Mouse (Mus musculus): ENCODE results near the gene 9530068E07Rik.

GRCm38 (mm10) chr11:52364376-52364775, 31.9 kb upstream of the 9530068E07Rik start:
- TF ChIP-seq POLR2A (IDR thresholded peaks at IDR 0.05; ENCODE audit: insufficient read length, low read depth) (no peak), MYOG (IDR thresholded peaks at IDR 0.05; ENCODE audit: control insufficient read depth in 1 of 3, insufficient read depth in 1 of 3, insufficient read length in 2 of 3, low read depth in 2 of 3) (no peak), POLR2AphosphoS2 (IDR thresholded peaks at IDR 0.05; ENCODE audit: insufficient read length, low read depth) (no peak), MYOD1 (IDR thresholded peaks at IDR 0.05; ENCODE audit: control insufficient read depth in 1 of 3, insufficient read length in 2 of 3, low read depth in 2 of 3) (no peak), TCF12 (IDR thresholded peaks at IDR 0.05; ENCODE audit: insufficient read depth, poor library complexity, severe bottlenecking) (no peak), USF1 (IDR thresholded peaks at IDR 0.05; ENCODE audit: low read depth) (no peak), MAX (IDR thresholded peaks at IDR 0.05; ENCODE audit: low read depth) (no peak)
